Mouse (Mus musculus) limb, embryonic 14.5 days (tissue): ENCODE results near the gene Itga4. TPM values are rescaled to one million over a fixed set of nuclear protein-coding genes. Genes with fewer than 3 reads are reported as not detected.

ENCODE experiments used
- ATAC-seq: fragments of 200-750 bp; cut with Nextera tagmentation; 2 replicates; pipeline ENCODE4 v1.8.0; 2017; ENCODE audit warnings: low read depth, moderate number of reproducible peaks, moderate TSS enrichment; ENCODE audit not compliant: low FRiP score
- DNase-seq: peaks from one replicate; pipeline ENCODE4 v3.0.0-alpha.2; 2015; ENCODE audit warnings: low spot score
- H3K27ac ChIP-seq: fragments of 300-500 bp; sonication (generic); replicated peaks from 2 replicates; pipeline ENCODE4 v1.5.1; 2014; ENCODE audit warnings: low read depth, mild to moderate bottlenecking, low read length, moderate library complexity, mixed read lengths
- H3K27me3 ChIP-seq: fragments of 300-500 bp; sonication (generic); 2 replicates; pipeline ENCODE4 v1.6.1; 2014; ENCODE audit warnings: low read length, mixed read lengths; ENCODE audit not compliant: control insufficient read depth, insufficient read depth
- H3K36me3 ChIP-seq: fragments of 300-500 bp; sonication (generic); 2 replicates; pipeline ENCODE4 v1.6.1; 2014; ENCODE audit warnings: mild to moderate bottlenecking, low read length, moderate library complexity, mixed read lengths; ENCODE audit not compliant: control insufficient read depth, insufficient read depth
- H3K4me1 ChIP-seq: fragments of 300-500 bp; sonication (generic); 2 replicates; pipeline ENCODE4 v1.6.1; 2014; ENCODE audit warnings: antibody characterized with exemption, low read length, mixed read lengths; ENCODE audit not compliant: control insufficient read depth, insufficient read depth
- H3K4me2 ChIP-seq: fragments of 300-500 bp; sonication (generic); replicated peaks from 2 replicates; pipeline ENCODE4 v1.6.1; 2014; ENCODE audit warnings: low read depth, mild to moderate bottlenecking, low read length, moderate library complexity; ENCODE audit not compliant: severe bottlenecking
- H3K4me3 ChIP-seq: fragments of 300-500 bp; sonication (generic); replicated peaks from 2 replicates; pipeline ENCODE4 v1.5.1; 2014; ENCODE audit warnings: low read length
- H3K9ac ChIP-seq: fragments of 300-500 bp; sonication (generic); 2 replicates; pipeline ENCODE4 v1.6.1; 2014; ENCODE audit warnings: mild to moderate bottlenecking, low read depth, low read length, moderate library complexity; ENCODE audit not compliant: severe bottlenecking
- H3K9me3 ChIP-seq: fragments of 300-500 bp; sonication (generic); 2 replicates; pipeline ENCODE4 v1.6.1; 2016; ENCODE audit warnings: low read length; ENCODE audit not compliant: control insufficient read depth
- POLR2A ChIP-seq: fragments of 200-500 bp; IDR thresholded peaks from 2 replicates; pipeline ENCODE4 v1.8.0; 2012; ENCODE audit warnings: inconsistent platforms, mild to moderate bottlenecking, moderate library complexity, borderline replicate concordance; ENCODE audit not compliant: insufficient read depth, insufficient read length; ENCODE audit errors: extremely low read depth
- WGBS: fragments of 180-500 bp; shearing (Covaris S2); extraction: QIAGEN DNeasy Blood & Tissue Kit; methylation state at CpG from one replicate; pipeline ENCODE4 v1.1.7; 2014; 5-methylcytosine and 5-hydroxymethylcytosine counted together
- polyA plus RNA-seq, 2 experiments: library from polyadenylated mRNA; depleted of rRNA in 1 of 2; stranded (reverse) in 1 of 2; unstranded in 1 of 2; fragments of >200 nt; fragmentation: Nextera tagmentation in 1 of 2; extraction: Ambion mirVana in 1 of 2; gene quantifications; 2 replicates each; pipeline versions ENCODE4 v1.2.1 to v1.2.3; 2012 to 2014

Gene Itga4
- polyA plus RNA-seq, 2 experiments: 9.3 to 9.9 TPM

- Histone ChIP-seq H3K4me3 (no peak overlapping the region), H3K9me3 (no peaks in the 10 kb centered on the region), H3K27ac (no peak overlapping the region), H3K9ac (no peak overlapping the region), H3K36me3 (no peaks in the 10 kb centered on the region), H3K27me3 (no peaks in the 10 kb centered on the region), H3K4me2 (no peak overlapping the region), H3K4me1 (no peaks in the 10 kb centered on the region)
- ATAC-seq (no peak), DNase-seq (no peak)
- TF ChIP-seq POLR2A: no peak
- 59% methylated on average over 1 of the region's 1 CpGs for WGBS
These were observed 80.9 kb downstream of the Itga4 start for GRCm38 (mm10) chr2:79336141-79336540.

DNA sequence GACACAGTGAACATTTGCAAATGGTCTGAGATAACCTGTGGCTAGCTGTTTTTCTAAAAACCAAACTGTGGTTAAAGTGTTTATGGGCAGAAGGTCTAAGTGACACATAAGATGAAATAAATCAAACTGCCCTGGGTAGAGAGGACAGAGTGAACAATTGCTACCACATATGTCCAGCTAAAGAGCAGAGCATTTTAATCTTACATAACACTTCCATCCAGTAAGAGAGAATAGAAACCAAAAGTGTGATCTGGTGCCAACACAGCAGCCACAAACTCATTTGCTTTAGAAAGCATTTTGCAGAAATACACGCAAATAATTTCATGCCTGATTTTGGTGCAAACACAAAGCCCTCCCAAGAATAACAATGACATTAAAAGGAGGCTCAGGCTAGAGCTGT is 83.8 kb downstream of the Itga4 start:
- no peaks in the 10 kb centered on the region for H3K36me3 ChIP-seq
- no peaks in the 10 kb centered on the region for H3K27me3 ChIP-seq
- no peak for TF ChIP-seq POLR2A
- DNase-seq: no peak
- no peaks in the 10 kb centered on the region for H3K9me3 ChIP-seq
- WGBS: 68% methylated on average over 1 of the region's 1 CpGs
- H3K4me2 ChIP-seq: no peak overlapping the region
- H3K4me3 ChIP-seq: no peak overlapping the region
- no peaks in the 10 kb centered on the region for H3K4me1 ChIP-seq
- no peak overlapping the region for H3K27ac ChIP-seq
- no peak overlapping the region for H3K9ac ChIP-seq
- ATAC-seq: no peak

GRCm38 (mm10) chr2:79343115-79343514 is 87.9 kb downstream of the Itga4 start:
- DNase-seq (no peak), ATAC-seq (no peak)
- no peaks in the 10 kb centered on the region for H3K9me3 ChIP-seq
- no peak for TF ChIP-seq POLR2A
- no peaks in the 10 kb centered on the region for H3K36me3 ChIP-seq
- H3K27me3 ChIP-seq: no peaks in the 10 kb centered on the region
- H3K9ac ChIP-seq: no peak overlapping the region
- WGBS: 64% methylated on average over 8 of the region's 8 CpGs
- H3K27ac ChIP-seq: no peak overlapping the region
- no peak overlapping the region for H3K4me3 ChIP-seq
- no peak overlapping the region for H3K4me2 ChIP-seq
- no peaks in the 10 kb centered on the region for H3K4me1 ChIP-seq

- no peak for ATAC-seq
- Histone ChIP-seq H3K9me3 (no peaks in the 10 kb centered on the region), H3K27ac (no peak overlapping the region), H3K4me2 (no peak overlapping the region), H3K4me3 (no peak overlapping the region), H3K9ac (no peak overlapping the region), H3K36me3 (no peaks in the 10 kb centered on the region), H3K4me1 (no peaks in the 10 kb centered on the region), H3K27me3 (no peaks in the 10 kb centered on the region)
- no peak for DNase-seq
- TF ChIP-seq POLR2A: no peak
- 84% methylated on average over 6 of the region's 6 CpGs for WGBS
These were observed 96.2 kb downstream of the Itga4 start for GRCm38 (mm10) chr2:79351179-79352099.

DNA sequence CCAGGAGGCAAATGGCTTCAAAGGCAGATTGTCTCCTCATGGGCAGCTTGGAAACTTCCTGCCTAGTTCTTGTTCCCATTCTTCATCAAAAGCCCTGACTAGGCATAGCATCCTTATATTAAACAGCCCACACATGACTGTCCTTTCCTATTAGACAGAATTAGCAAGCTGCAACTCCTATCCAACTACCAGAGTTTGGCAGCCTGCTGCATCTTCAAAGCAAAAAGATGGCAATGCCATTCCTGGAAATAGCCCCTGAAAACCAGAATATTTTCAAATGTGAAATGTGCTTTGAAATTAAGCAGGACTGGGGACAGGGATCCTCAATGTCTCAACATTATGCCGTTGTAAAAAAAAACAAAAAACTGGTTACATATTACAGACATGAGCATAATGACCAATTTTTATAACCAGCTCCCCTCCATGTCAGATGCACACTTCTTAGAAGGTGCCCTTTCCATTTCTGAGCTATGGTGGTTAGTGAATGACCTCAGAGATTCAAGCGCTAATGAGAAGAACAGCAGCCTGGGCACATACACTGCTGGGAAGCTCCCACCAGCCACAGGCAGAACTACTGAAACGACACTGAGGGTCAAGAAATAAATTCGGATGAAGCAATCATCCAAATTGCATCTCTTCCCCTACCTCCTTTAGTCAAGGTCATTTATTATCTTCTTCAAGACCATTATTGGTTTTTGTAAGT is 97.0 kb downstream of the Itga4 start:
- no peak overlapping the region for H3K27ac ChIP-seq
- no peak overlapping the region for H3K4me3 ChIP-seq
- no peaks in the 10 kb centered on the region for H3K27me3 ChIP-seq
- H3K9me3 ChIP-seq: no peaks in the 10 kb centered on the region
- DNase-seq (no peak), ATAC-seq (no peak)
- TF ChIP-seq POLR2A: no peak
- H3K36me3 ChIP-seq: no peaks in the 10 kb centered on the region
- no peak overlapping the region for H3K9ac ChIP-seq
- H3K4me1 ChIP-seq: no peaks in the 10 kb centered on the region
- 78% methylated on average over 4 of the region's 4 CpGs for WGBS
- no peak overlapping the region for H3K4me2 ChIP-seq
